Mouse (Mus musculus) heart, postnatal 0 days (tissue): Measurements from ENCODE around the gene Sh2d3c.

ENCODE experiments used
- CTCF ChIP-seq: IDR thresholded peaks from 2 replicates; pipeline ENCODE4 v1.5.1; 2016; ENCODE audit warnings: antibody characterized with exemption, control low read depth, low read depth
- EP300 ChIP-seq: IDR thresholded peaks from 2 replicates; pipeline ENCODE4 v1.6.1; 2016; ENCODE audit warnings: antibody characterized with exemption, low read depth

DNA sequence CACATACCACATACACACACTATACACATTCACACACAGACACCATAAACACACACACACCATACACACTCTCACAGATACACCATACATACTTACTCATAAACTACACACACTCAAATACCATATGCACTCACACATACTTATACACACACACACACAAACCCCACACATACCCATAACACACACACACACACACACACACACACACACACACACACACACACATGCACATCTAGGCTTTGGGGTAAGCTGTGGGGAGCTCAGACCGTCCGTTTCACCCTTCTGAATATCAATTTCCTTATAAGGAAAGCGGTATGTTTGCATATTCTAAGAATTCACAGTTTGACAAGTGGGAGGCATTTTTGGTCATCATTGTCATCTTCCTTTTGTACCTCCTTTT, 1.7 kb downstream of the Sh2d3c start:
- TF ChIP-seq CTCF (no peak), EP300 (no peak)
